Mouse (Mus musculus): Measurements from ENCODE around the gene Crb2.

Gene Crb2

GRCm38 (mm10) chr2:37776016-37776415, at the start of gene Crb2:
Crb2 (plus strand) TSS chr2:37776249.
- DNase-seq (ENCODE audit: low read depth) = no peak

GRCm38 (mm10) chr2:37731241-37731801, 44.7 kb upstream of the Crb2 start:
- no peak for DNase-seq (ENCODE audit: low read depth)

GRCm38 (mm10) chr2:37734979-37735806, 40.9 kb upstream of the Crb2 start:
- peak; percentile 18 for DNase-seq (ENCODE audit: low read depth)

GRCm38 (mm10) chr2:37735807-37736188, 40.3 kb upstream of the Crb2 start:
- DNase-seq (ENCODE audit: low read depth) = no peak

- DNase-seq (ENCODE audit: low read depth) = no peak
Observed at GRCm38 (mm10) chr2:37741806-37742554, 34.1 kb upstream of the Crb2 start.

GRCm38 (mm10) chr2:37744773-37745395, 31.2 kb upstream of the Crb2 start:
- no peak for DNase-seq (ENCODE audit: low read depth)

GRCm38 (mm10) chr2:37746293-37747049, 29.6 kb upstream of the Crb2 start:
- DNase-seq (ENCODE audit: low read depth) = no peak

- no peak for DNase-seq (ENCODE audit: low read depth)
Observed at GRCm38 (mm10) chr2:37747909-37748308, 28.1 kb upstream of the Crb2 start.

- no peak for DNase-seq (ENCODE audit: low read depth)
Observed at GRCm38 (mm10) chr2:37748442-37749066, 27.5 kb upstream of the Crb2 start.

- no peak for DNase-seq (ENCODE audit: low read depth)
Observed at GRCm38 (mm10) chr2:37749323-37749722, 26.7 kb upstream of the Crb2 start.

GRCm38 (mm10) chr2:37751114-37751513, 24.9 kb upstream of the Crb2 start:
- DNase-seq (ENCODE audit: low read depth) = no peak

- no peak for DNase-seq (ENCODE audit: low read depth)
Observed at GRCm38 (mm10) chr2:37756220-37756930, 19.7 kb upstream of the Crb2 start.

GRCm38 (mm10) chr2:37757016-37757415, 19.0 kb upstream of the Crb2 start:
- DNase-seq (ENCODE audit: low read depth) = no peak

- no peak for DNase-seq (ENCODE audit: low read depth)
Observed at GRCm38 (mm10) chr2:37757784-37758183, 18.3 kb upstream of the Crb2 start.

GRCm38 (mm10) chr2:37758343-37759015, 17.6 kb upstream of the Crb2 start:
- DNase-seq (ENCODE audit: low read depth) = no peak

- no peak for DNase-seq (ENCODE audit: low read depth)
Observed at GRCm38 (mm10) chr2:37760633-37761032, 15.4 kb upstream of the Crb2 start.

- DNase-seq (ENCODE audit: low read depth) = no peak
Observed at GRCm38 (mm10) chr2:37763638-37764037, 12.4 kb upstream of the Crb2 start.

- no peak for DNase-seq (ENCODE audit: low read depth)
Observed at GRCm38 (mm10) chr2:37764514-37764913, 11.5 kb upstream of the Crb2 start.

GRCm38 (mm10) chr2:37765082-37765483, 11.0 kb upstream of the Crb2 start:
- peak; percentile 23 for DNase-seq (ENCODE audit: low read depth)

Data from induced T-regulatory cell, adult 2 months (primary cell).